Comparison of ENCODE assay signal across 15 mouse cellular contexts in the genomic region with DNA sequence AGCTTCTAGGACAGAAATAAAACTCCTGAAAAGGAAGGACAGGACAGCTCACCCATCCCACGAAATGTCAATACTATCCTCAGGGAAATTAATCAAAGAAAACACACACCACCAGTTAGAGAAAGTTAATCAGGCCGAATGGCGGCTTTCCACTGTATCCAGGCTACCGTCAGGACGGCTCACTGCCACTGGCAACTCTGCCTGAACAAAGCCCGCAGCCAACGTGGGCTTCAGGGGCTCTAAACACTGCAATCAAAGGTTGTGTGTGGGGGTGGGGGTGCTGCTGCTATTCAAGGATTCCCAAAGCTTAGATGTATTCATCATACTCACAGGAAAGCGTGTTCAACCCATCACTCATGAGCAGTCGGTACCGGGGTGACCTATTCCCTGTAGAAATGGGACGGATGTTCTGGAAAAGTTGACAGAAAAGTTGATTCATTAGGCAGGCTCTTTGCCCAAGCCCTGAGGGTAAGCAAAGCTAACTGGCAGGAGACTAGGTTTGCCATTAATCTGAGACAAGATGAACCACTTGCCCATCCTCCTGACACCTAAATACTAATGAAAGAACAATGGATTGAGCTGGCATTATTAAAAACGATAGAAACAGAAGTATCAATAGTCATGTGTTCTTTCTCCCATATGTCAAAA. TPM values are rescaled to one million over a fixed set of nuclear protein-coding genes. Genes with fewer than 3 reads are reported as not detected.
A peak's percentile ranks its signal among the peaks of the same experiment; 100 is the strongest.
DNase-seq lines count a peak whose midpoint lies in the region; ATAC-seq and TF ChIP-seq lines count a peak whose summit lies in the region.
"Had no signal": no experiment of that assay in that cellular context is flagged by ENCODE, and none has a peak within 500 bp of the region (broad histone marks: within the 10 kb centered on the region; RNA-seq: fewer than 3 reads in every experiment).

No protein-coding gene starts in this region.

- no peak for ATAC-seq in hindbrain, embryonic 12.5 days (ENCODE audit: low FRiP score)
- no peak for ATAC-seq in hindbrain, embryonic 11.5 days (ENCODE audit: low FRiP score)
- no peak for ATAC-seq in midbrain, embryonic 11.5 days (ENCODE audit: low FRiP score)
- ATAC-seq in midbrain, embryonic 13.5 days = no peak
- ATAC-seq in hindbrain, postnatal 0 days = no peak
- ATAC-seq: forebrain, embryonic 15.5 days had no signal

- no peak overlapping the region for H3K4me3 ChIP-seq in hindbrain, embryonic 12.5 days
- no peak overlapping the region for H3K4me3 ChIP-seq in hindbrain, embryonic 11.5 days (ENCODE audit: low read depth, low read length)
- H3K4me3 ChIP-seq in midbrain, embryonic 11.5 days (ENCODE audit: low read depth, low read length) = no peak overlapping the region
- H3K4me3 ChIP-seq in midbrain, embryonic 13.5 days (replicated peaks) = no peak overlapping the region
- H3K4me3 ChIP-seq in hindbrain, postnatal 0 days (ENCODE audit: low read length) = no peak overlapping the region
- H3K4me3 ChIP-seq: embryonic facial prominence, embryonic 13.5 days; forebrain, embryonic 15.5 days; heart, embryonic 13.5 days; limb, embryonic 13.5 days; liver, embryonic 13.5 days had no signal

- 79% methylated on average over 12 of the region's 12 CpGs for WGBS in hindbrain, embryonic 12.5 days
- WGBS in hindbrain, embryonic 11.5 days = 86% methylated on average over 12 of the region's 12 CpGs
- WGBS in midbrain, embryonic 11.5 days = 85% methylated on average over 12 of the region's 12 CpGs
- WGBS in midbrain, embryonic 13.5 days = 83% methylated on average over 12 of the region's 12 CpGs
- 56% methylated on average over 12 of the region's 12 CpGs for WGBS in hindbrain, postnatal 0 days

- peaks cover 32% of the 10 kb centered on the region for H3K36me3 ChIP-seq in hindbrain, embryonic 12.5 days
- no peaks in the 10 kb centered on the region for H3K36me3 ChIP-seq in hindbrain, embryonic 11.5 days (ENCODE audit: control insufficient read depth, insufficient read depth, low read length)
- peaks cover 13% of the 10 kb centered on the region for H3K36me3 ChIP-seq in midbrain, embryonic 11.5 days (ENCODE audit: control insufficient read depth, insufficient read depth, low read length)
- H3K36me3 ChIP-seq in midbrain, embryonic 13.5 days = peaks cover 32% of the 10 kb centered on the region
- H3K36me3 ChIP-seq in hindbrain, postnatal 0 days (ENCODE audit: insufficient read depth, low read length) = no peaks in the 10 kb centered on the region

- H3K4me2 ChIP-seq in hindbrain, embryonic 12.5 days (replicated peaks) = no peak overlapping the region
- H3K4me2 ChIP-seq in hindbrain, embryonic 11.5 days (replicated peaks; ENCODE audit: low read depth, low read length) = no peak overlapping the region
- no peak overlapping the region for H3K4me2 ChIP-seq in midbrain, embryonic 11.5 days
- no peak overlapping the region for H3K4me2 ChIP-seq in midbrain, embryonic 13.5 days (replicated peaks)
- no peak overlapping the region for H3K4me2 ChIP-seq in hindbrain, postnatal 0 days (ENCODE audit: low read depth, low read length)
- H3K4me2 ChIP-seq: embryonic facial prominence, embryonic 13.5 days; forebrain, embryonic 15.5 days; heart, embryonic 13.5 days; limb, embryonic 13.5 days; liver, embryonic 13.5 days; lung, embryonic 14.5 days had no signal

- DNase-seq in hindbrain, embryonic 11.5 days (ENCODE audit: low spot score) = no peak
- peak; percentile 39 for DNase-seq in midbrain, embryonic 11.5 days (ENCODE audit: low spot score, missing footprints)
- DNase-seq in fat pad, adult 2 months (ENCODE audit: extremely low read depth, low read depth, low spot score) = peak; percentile 39
- DNase-seq in hindbrain, postnatal 0 days (ENCODE audit: low spot score) = peak; percentile 22
- no peak for DNase-seq in gastrocnemius, postnatal 36 days
- DNase-seq: cerebellum, adult 9-11 months; layer of hippocampus, adult 9-11 months; liver, embryonic 13.5 days; lung, embryonic 14.5 days had no signal

- no peak for TF ChIP-seq CTCF in hindbrain, postnatal 0 days (IDR thresholded peaks at IDR 0.05; ENCODE audit: low read depth)

- peak overlapping the region; percentile 52; the same call in 1 of the 2 replicates for H3K27ac ChIP-seq in hindbrain, embryonic 12.5 days
- no peak overlapping the region for H3K27ac ChIP-seq in hindbrain, embryonic 11.5 days (ENCODE audit: low read depth, low read length)
- H3K27ac ChIP-seq in midbrain, embryonic 11.5 days (ENCODE audit: low read depth, low read length) = no peak overlapping the region
- no peak overlapping the region for H3K27ac ChIP-seq in midbrain, embryonic 13.5 days
- peak overlapping the region; percentile 22; the same call in 1 of the 2 replicates for H3K27ac ChIP-seq in hindbrain, postnatal 0 days
- H3K27ac ChIP-seq: embryonic facial prominence, embryonic 13.5 days; forebrain, embryonic 15.5 days; limb, embryonic 13.5 days; liver, embryonic 13.5 days had no signal

- no peaks in the 10 kb centered on the region for H3K4me1 ChIP-seq in hindbrain, embryonic 12.5 days
- no peaks in the 10 kb centered on the region for H3K4me1 ChIP-seq in hindbrain, embryonic 11.5 days (replicated peaks; ENCODE audit: control insufficient read depth, insufficient read depth, low read length)
- H3K4me1 ChIP-seq in midbrain, embryonic 11.5 days (ENCODE audit: control insufficient read depth, insufficient read depth, low read length) = no peaks in the 10 kb centered on the region
- no peaks in the 10 kb centered on the region for H3K4me1 ChIP-seq in midbrain, embryonic 13.5 days (replicated peaks)
- H3K4me1 ChIP-seq in hindbrain, postnatal 0 days (ENCODE audit: insufficient read depth, low read length) = no peaks in the 10 kb centered on the region

- no peaks in the 10 kb centered on the region for H3K9me3 ChIP-seq in hindbrain, embryonic 12.5 days (replicated peaks)
- no peaks in the 10 kb centered on the region for H3K9me3 ChIP-seq in hindbrain, embryonic 11.5 days (ENCODE audit: control insufficient read depth, low read length)
- H3K9me3 ChIP-seq in midbrain, embryonic 11.5 days (ENCODE audit: control insufficient read depth, low read length) = no peaks in the 10 kb centered on the region
- no peaks in the 10 kb centered on the region for H3K9me3 ChIP-seq in midbrain, embryonic 13.5 days
- H3K9me3 ChIP-seq in hindbrain, postnatal 0 days (ENCODE audit: low read length) = no peaks in the 10 kb centered on the region
- H3K9me3 ChIP-seq: embryonic facial prominence, embryonic 13.5 days; forebrain, embryonic 15.5 days; heart, embryonic 13.5 days; limb, embryonic 13.5 days; liver, embryonic 13.5 days had no signal

- H3K27me3 ChIP-seq in hindbrain, embryonic 12.5 days = no peaks in the 10 kb centered on the region
- H3K27me3 ChIP-seq in hindbrain, embryonic 11.5 days (ENCODE audit: control insufficient read depth, insufficient read depth, low read length) = no peaks in the 10 kb centered on the region
- H3K27me3 ChIP-seq in midbrain, embryonic 11.5 days (ENCODE audit: control insufficient read depth, insufficient read depth, low read length) = no peaks in the 10 kb centered on the region
- no peaks in the 10 kb centered on the region for H3K27me3 ChIP-seq in midbrain, embryonic 13.5 days
- no peaks in the 10 kb centered on the region for H3K27me3 ChIP-seq in hindbrain, postnatal 0 days (ENCODE audit: insufficient read depth, low read length)
- H3K27me3 ChIP-seq: embryonic facial prominence, embryonic 13.5 days; forebrain, embryonic 15.5 days; heart, embryonic 13.5 days; limb, embryonic 13.5 days; liver, embryonic 13.5 days had no signal

- intact Hi-C loops in gastrocnemius, postnatal 36 days (cut with DNase I) = no loop called here

- no peak overlapping the region for H3K9ac ChIP-seq in hindbrain, embryonic 12.5 days
- H3K9ac ChIP-seq in hindbrain, embryonic 11.5 days (ENCODE audit: low read depth, low read length) = no peak overlapping the region
- no peak overlapping the region for H3K9ac ChIP-seq in midbrain, embryonic 11.5 days (ENCODE audit: low read length)
- H3K9ac ChIP-seq in midbrain, embryonic 13.5 days (replicated peaks) = no peak overlapping the region
- H3K9ac ChIP-seq in hindbrain, postnatal 0 days (replicated peaks; ENCODE audit: low read length) = no peak overlapping the region
- H3K9ac ChIP-seq: embryonic facial prominence, embryonic 13.5 days; forebrain, embryonic 15.5 days; heart, embryonic 13.5 days; limb, embryonic 13.5 days; liver, embryonic 13.5 days; lung, embryonic 14.5 days had no signal

RNA-seq across cellular contexts. Expression of a gene that starts 7.3 kb away (rescaled TPM):
- 96.9 and 99.5 TPM in 2 replicates for polyA plus RNA-seq in hindbrain, embryonic 12.5 days (2016; fragmentation: Nextera tagmentation; extraction: Ambion mirVana)
- polyA plus RNA-seq in hindbrain, embryonic 11.5 days (2014; fragmentation: Nextera tagmentation; extraction: Ambion mirVana) = 100 and 105 TPM in 2 replicates
- 124 and 126 TPM in 2 replicates for polyA plus RNA-seq in midbrain, embryonic 11.5 days (2014; fragmentation: Nextera tagmentation; extraction: Ambion mirVana)
- 69.1 and 70.6 TPM in 2 replicates for polyA plus RNA-seq in midbrain, embryonic 13.5 days (2015; fragmentation: Nextera tagmentation; extraction: Ambion mirVana)
- total RNA-seq in hindbrain, postnatal 0 days (2014; rRNA removed) = 66.9 and 105 TPM in 2 replicates
- 51.1 and 55.5 TPM in 2 replicates for polyA plus RNA-seq in hindbrain, postnatal 0 days (2015; fragmentation: Nextera tagmentation; extraction: Ambion mirVana)
- 10 to 100 TPM; 53.7 to 58.5 TPM for total RNA-seq in gastrocnemius, postnatal 36 days (2021)

RNA-seq across cellular contexts. Expression of a gene that starts 7.4 kb away (rescaled TPM):
- 13.4 and 17.3 TPM in 2 replicates for polyA plus RNA-seq in hindbrain, embryonic 12.5 days (2016; fragmentation: Nextera tagmentation; extraction: Ambion mirVana)
- polyA plus RNA-seq in hindbrain, embryonic 11.5 days (2014; fragmentation: Nextera tagmentation; extraction: Ambion mirVana) = 11.7 and 13.9 TPM in 2 replicates
- polyA plus RNA-seq in midbrain, embryonic 11.5 days (2014; fragmentation: Nextera tagmentation; extraction: Ambion mirVana) = 11.6 and 13.1 TPM in 2 replicates
- polyA plus RNA-seq in midbrain, embryonic 13.5 days (2015; fragmentation: Nextera tagmentation; extraction: Ambion mirVana) = 15.3 and 15.5 TPM in 2 replicates
- 12.7 and 14.1 TPM in 2 replicates for total RNA-seq in hindbrain, postnatal 0 days (2014; rRNA removed)
- 17.1 and 17.7 TPM in 2 replicates for polyA plus RNA-seq in hindbrain, postnatal 0 days (2015; fragmentation: Nextera tagmentation; extraction: Ambion mirVana)
- 1 to 10 TPM; 2.0 to 3.1 TPM for total RNA-seq in gastrocnemius, postnatal 36 days (2021)

Comparison
In these comparisons a context has a peak if more than half of its experiments do, and no peak if none do; other contexts are left out.
1. H3K27ac ChIP-seq: peak in hindbrain, embryonic 12.5 days (single experiment) and hindbrain, postnatal 0 days (single experiment); none in hindbrain, embryonic 11.5 days (single experiment), midbrain, embryonic 11.5 days (single experiment) and midbrain, embryonic 13.5 days (single experiment).
2. DNase-seq: peak in midbrain, embryonic 11.5 days (single experiment), fat pad, adult 2 months (single experiment) and hindbrain, postnatal 0 days (single experiment); none in hindbrain, embryonic 11.5 days (single experiment) and gastrocnemius, postnatal 36 days (0 of 2).